Mouse (Mus musculus): ENCODE measurements at regions not wholly inside any gene's neighbourhood (a gene's known extent, or its start where the extent isn't known, plus 50 kb on each side); places are given as distances from the start of the nearest gene placed in this dataset.

- in situ Hi-C loops (cut with MboI, MseI) = no loop called here
Observed at GRCm38 (mm10) chr2:148171699-148172098, 124.9 kb upstream of the Foxa2 start.

DNA sequence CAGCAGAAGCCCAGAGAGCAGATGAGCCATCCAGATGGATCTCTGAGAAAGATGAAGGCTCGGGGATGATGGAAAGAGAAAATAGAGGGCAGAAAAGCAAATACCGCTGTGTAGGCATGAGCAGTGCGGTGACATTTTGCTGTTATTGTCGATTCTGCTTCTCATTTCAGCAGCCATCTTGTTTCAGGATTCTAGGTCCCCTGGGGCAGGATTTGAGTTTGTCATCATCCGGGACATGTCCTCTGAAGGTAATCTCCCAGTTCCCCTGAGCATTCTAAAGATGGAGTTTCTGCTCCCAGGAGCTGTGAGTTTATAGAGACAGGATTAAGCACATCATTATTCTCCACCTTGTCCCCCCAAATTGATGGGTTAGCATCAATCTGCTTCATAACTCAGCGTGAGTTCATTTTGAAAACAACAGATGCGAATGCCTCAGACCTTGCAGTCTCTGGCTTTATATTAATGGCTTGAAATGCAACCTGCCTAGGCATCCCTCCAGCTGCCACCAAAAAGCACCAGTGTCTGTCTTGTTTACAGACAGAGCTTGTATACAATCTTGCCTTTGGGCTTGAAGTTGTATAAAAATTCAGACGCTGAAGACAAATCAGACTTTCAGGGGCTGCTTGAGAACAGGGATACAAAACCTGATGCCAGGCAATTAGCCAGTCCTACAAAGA lies 128.6 kb upstream of the Foxa2 start:
- in situ Hi-C loops (cut with MboI, MseI) = no loop called here

GRCm38 (mm10) chr2:148180245-148180644 lies 133.5 kb upstream of the Foxa2 start:
- in situ Hi-C loops (cut with MboI, MseI) = no loop called here

- in situ Hi-C loops (cut with MboI, MseI) = no loop called here
Observed at GRCm38 (mm10) chr2:148181518-148181917, 134.7 kb upstream of the Foxa2 start.

DNA sequence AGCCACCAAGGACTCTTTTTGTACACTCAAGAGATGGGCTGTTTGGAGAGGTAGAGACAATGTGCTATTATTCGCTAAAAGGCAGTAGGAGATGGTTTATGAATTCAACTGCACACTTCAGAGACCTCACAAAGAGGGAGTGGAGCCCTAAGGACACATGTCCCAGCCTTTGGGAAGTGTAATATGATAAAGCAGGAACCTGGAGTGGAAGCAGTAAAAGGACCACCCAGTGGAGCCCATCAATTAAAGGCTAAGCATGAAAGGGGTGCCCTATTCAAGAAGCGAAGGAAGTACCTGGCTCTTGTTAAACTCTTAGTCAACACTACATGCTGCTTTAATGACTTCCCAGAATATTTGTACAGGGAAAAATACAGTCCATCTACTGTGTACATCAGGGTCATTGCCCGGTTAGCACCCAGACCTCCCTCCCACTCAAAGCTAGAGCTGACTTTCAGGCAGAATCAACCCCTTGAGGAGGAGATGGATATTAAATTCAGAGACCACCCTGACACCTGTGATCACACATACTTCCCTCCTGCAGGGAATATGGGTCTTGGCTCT lies 135.8 kb upstream of the Foxa2 start:
- in situ Hi-C loops (cut with MboI, MseI) = no loop called here

- in situ Hi-C loops (cut with MboI, MseI) = no loop called here
Observed at GRCm38 (mm10) chr2:148184801-148185212, 138.0 kb upstream of the Foxa2 start.

- in situ Hi-C loops (cut with MboI, MseI) = no loop called here
Observed at GRCm38 (mm10) chr2:148186363-148186991, 139.7 kb upstream of the Foxa2 start.

- in situ Hi-C loops (cut with MboI, MseI) = no loop called here
Observed at GRCm38 (mm10) chr2:148188865-148189264, 142.1 kb upstream of the Foxa2 start.

- in situ Hi-C loops (cut with MboI, MseI) = no loop called here
Observed at GRCm38 (mm10) chr2:148189287-148189686, 142.5 kb upstream of the Foxa2 start.

DNA sequence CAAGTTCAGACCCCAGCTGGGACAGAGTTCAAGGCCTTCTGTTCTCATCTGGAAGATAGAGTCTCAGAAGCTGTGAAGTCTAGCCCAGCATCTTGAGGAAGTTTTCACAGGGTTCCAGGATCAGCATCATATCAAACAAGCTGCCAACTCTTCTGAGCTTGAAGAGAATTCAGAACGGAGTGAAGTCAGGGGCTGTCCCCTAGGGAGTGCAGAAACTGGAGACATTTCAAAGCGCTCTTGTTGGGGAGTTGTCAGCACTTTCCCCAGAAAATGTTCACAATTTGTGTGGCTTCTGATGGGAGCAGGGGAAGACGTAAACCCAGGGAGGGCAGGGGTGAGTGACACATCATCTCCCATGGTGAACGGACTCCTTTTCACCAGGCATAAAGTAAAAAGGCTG lies 146.2 kb upstream of the Foxa2 start:
- in situ Hi-C loops (cut with MboI, MseI) = no loop called here

DNA sequence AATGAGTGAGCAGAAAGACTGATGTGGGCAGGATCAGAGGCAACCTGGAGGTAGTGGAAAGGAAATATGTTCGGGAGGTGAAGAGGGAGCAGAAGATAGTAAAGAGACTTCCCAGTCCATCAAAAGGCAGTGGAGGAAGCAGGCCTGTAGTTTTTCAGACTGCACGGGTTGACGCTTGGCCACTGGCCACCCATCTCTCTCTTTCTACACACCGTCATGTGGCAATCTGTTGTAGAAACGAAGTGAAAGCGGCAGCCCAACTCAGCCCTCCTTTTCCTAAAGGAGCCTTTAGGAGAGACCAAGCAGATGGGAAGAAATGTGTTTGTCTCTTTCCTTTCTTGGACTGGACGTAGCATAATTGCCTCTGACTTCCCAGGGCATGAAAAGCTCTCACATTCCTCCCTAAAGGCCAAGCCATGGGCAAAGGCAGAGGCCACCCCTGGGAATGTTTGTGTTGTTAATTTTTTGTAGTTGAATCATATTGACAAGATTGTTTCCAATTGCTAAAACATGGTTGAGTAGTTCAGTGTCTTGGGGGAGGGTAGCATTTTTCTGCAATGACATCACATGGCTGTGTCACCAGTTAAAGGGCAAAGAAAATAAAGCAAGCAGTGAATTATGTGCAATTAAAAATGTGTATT lies 150.7 kb upstream of the Foxa2 start:
- in situ Hi-C loops (cut with MboI, MseI) = no loop called here

GRCm38 (mm10) chr2:148206633-148207032 lies 159.9 kb upstream of the Foxa2 start:
- in situ Hi-C loops (cut with MboI, MseI) = no loop called here

DNA sequence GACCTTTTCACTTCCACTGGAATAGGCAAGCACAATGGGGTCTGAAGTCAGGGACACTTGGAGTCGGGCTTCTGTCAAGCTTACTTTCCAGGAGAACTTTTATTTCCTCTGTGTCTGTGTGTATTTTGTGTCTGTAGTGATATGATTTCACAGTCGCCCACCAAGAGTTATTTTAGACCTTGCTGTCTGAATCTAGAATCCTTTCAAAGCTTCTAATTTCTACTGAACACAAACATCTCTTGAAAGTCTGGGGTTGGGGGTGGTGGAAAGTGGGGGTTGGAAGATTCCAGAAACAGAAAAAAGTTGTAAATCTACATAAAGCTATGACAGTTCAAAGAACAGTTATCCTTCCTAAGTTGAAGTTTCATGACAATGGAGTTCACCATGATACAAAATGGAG lies 164.0 kb upstream of the Foxa2 start:
- in situ Hi-C loops (cut with MboI, MseI) = no loop called here

- in situ Hi-C loops (cut with MboI, MseI) = no loop called here
Observed at GRCm38 (mm10) chr2:148217136-148217535, 170.4 kb upstream of the Foxa2 start.

DNA sequence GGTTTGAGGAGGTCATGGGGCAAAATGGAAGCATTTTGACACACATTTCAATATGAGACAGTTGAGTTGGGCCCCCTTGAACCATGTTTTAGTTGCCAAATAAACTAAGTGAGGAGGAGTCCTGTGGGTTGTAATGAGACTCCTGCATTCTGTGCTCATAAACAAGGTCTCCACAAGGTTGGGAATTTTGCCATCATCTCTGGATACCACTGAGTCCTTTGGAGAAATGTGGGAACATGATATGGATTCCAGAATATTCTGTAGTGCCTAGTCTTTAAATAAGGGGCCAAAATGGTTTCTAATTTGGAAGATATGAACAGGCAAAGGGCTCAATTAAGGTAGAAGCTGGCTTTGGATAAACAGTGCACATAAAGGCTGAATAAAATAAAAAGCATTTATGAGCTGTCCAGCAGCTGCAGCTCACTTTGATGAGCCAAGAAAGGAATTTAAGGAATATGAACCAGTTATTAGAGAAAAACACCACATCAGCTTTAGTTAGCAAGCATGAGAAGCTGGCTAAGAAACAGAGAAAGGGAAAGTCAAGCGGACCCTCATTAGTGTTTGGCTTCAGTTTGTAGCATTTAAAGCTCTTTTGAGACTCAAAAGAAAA lies 161.3 kb upstream of the Sstr4 start:
- in situ Hi-C loops (cut with MboI, MseI) = no loop called here

DNA sequence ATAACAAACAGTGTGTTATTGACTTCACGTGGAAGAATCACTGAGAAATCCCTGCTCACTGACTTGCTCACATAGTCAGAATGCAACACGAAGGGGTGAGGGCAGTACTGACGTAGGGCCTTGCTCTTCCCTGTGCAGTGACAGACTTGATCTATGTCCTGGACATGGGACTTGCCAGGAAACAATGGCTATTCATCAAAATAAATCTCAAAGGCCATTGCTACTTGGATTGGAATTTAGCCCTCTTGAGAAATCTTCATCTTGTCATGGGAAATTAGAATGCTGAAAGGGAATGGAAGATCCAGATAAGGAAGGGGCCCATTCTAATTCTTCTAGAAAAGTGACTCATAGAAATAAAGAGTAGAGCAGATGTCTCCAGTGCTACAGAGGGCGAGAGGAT lies 158.0 kb upstream of the Sstr4 start:
- in situ Hi-C loops (cut with MboI, MseI) = no loop called here

- in situ Hi-C loops (cut with MboI, MseI) = no loop called here
Observed at GRCm38 (mm10) chr2:148239046-148239445, 156.1 kb upstream of the Sstr4 start.

GRCm38 (mm10) chr2:148242242-148242641 lies 152.9 kb upstream of the Sstr4 start:
- in situ Hi-C loops (cut with MboI, MseI) = no loop called here

- in situ Hi-C loops (cut with MboI, MseI) = no loop called here
Observed at GRCm38 (mm10) chr2:148245575-148245974, 149.6 kb upstream of the Sstr4 start.

- in situ Hi-C loops (cut with MboI, MseI) = no loop called here
Observed at GRCm38 (mm10) chr2:148250902-148251301, 144.2 kb upstream of the Sstr4 start.

GRCm38 (mm10) chr2:148255662-148256061 lies 139.5 kb upstream of the Sstr4 start:
- in situ Hi-C loops (cut with MboI, MseI) = no loop called here

DNA sequence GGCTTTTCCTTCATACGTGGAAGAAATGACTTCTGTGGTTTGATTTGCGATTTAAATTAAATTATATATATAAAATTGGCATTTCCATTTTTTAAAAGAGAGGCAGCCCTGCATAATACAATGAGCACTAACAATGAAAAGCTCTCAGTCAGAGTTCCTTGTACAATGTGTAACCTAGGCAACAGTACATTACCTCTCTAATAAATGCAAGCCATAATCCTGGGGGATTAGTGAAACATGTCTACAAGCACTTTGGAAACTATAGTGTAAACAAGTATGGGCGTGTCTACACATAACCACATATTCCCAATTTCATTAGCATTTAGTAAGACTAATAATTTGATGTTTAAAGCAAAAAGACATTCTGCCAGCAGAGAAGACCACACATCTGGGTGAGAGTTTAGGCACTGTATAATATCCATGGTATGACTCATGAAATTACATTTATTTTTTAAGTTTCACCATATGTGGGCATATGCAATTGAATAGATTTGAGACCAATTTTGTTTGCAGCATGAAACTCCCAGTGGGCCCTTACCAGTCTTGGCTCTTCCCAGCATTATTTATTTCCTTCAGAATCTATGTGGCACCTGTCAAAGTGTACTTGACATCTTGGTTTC lies 130.9 kb upstream of the Sstr4 start:
- in situ Hi-C loops (cut with MboI, MseI) = no loop called here
